Mouse (Mus musculus): ENCODE results near the gene Atrip. TPM values are rescaled to one million over a fixed set of nuclear protein-coding genes. Genes with fewer than 3 reads are reported as not detected.

Gene Atrip
- polyA plus RNA-seq, 1 experiment from 2014 or later: 27.2 TPM

DNA sequence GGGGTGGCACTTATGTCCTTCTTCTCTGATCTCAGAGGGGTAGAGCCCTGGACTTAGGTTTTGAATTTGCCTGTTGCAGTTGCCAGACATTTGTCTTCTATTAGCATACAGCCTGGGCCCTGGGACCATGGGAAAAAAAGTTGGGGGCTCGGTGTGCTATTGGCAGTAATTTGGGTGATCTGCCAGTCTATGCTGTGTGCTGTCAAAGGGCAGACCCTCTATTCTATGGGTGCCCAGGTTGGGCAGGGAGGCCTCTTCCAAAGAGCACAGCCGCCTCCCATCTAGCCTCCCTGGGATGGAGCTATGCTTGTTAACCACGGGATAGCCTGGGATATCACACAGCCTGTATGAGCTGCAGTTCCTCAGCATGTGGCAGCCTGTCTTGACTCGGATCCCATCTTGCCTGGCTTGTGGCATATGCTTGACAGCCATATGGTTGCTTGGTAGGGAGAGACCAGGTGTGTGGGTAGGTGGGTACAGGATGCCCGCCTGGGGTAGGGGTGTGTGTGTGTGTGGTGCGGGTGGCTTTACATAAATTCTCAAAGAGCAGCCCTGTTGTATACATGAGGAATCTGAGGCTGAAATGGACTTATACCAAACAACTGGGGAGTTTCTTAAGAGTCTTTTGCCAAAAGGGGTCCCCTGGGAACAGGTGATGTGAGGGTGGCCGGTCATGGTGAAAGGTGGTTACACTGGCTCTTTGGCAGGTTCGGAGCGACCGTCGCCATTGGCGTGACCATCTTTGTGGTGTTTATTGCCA is 18.5 kb downstream of the Atrip start:
- H3K27me3 ChIP-seq (ENCODE audit: control insufficient read depth, insufficient read depth, low read length): no peaks in the 10 kb centered on the region
- DNase-seq (ENCODE audit: low spot score): no peak
- no peak overlapping the region for H3K27ac ChIP-seq (replicated peaks; ENCODE audit: low read depth, low read length)
- ATAC-seq (replicated peaks; ENCODE audit: insufficient number of reproducible peaks, low FRiP score, low TSS enrichment, low read depth): no peak
- H3K4me2 ChIP-seq (ENCODE audit: low read depth, low read length): peak overlapping the region; percentile 32
- no peak overlapping the region for H3K4me3 ChIP-seq (ENCODE audit: low read depth, low read length)
- H3K36me3 ChIP-seq (replicated peaks; ENCODE audit: control insufficient read depth, insufficient read depth, low read depth, low read length): peaks cover 6% of the 10 kb centered on the region
- no peaks in the 10 kb centered on the region for H3K9me3 ChIP-seq (replicated peaks; ENCODE audit: control insufficient read depth, low read length)
- WGBS: 91% methylated on average over 12 of the region's 12 CpGs
- H3K4me1 ChIP-seq (ENCODE audit: control insufficient read depth, insufficient read depth, low read length): peaks cover 3% of the 10 kb centered on the region; the same call in 1 of the 2 replicates
- H3K9ac ChIP-seq (replicated peaks; ENCODE audit: low read length): peak overlapping the region; percentile 23; the same call in 1 of the 2 replicates

DNA sequence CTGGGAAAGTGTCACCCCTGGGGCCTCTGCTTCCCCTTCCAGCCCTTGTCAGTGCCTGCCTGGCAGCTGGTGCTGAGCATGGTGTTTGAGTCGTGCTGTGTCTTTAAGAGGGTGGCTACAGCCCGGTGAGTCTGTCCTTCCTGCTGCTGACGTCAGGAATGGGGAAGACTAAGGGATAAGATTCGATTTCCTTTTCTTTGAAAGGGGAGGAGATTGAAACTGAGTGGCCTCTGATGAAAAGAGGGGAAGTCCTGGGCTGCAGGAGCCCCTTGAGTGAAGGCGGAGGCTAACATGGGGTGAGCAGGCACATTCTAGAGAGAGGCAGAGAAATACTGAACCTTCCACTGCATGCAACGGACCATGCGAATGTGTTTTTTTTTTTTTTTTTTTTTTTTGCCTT is 19.2 kb downstream of the Atrip start:
- Histone ChIP-seq H3K9ac (replicated peaks; ENCODE audit: low read length) (peak overlapping the region; percentile 37), H3K4me3 (ENCODE audit: low read depth, low read length) (no peak overlapping the region), H3K27me3 (ENCODE audit: control insufficient read depth, insufficient read depth, low read length) (no peaks in the 10 kb centered on the region), H3K36me3 (replicated peaks; ENCODE audit: control insufficient read depth, insufficient read depth, low read depth, low read length) (peaks cover 6% of the 10 kb centered on the region), H3K4me2 (ENCODE audit: low read depth, low read length) (peak overlapping the region; percentile 32), H3K4me1 (ENCODE audit: control insufficient read depth, insufficient read depth, low read length) (peaks cover 3% of the 10 kb centered on the region; the same call in 1 of the 2 replicates), H3K27ac (replicated peaks; ENCODE audit: low read depth, low read length) (no peak overlapping the region), H3K9me3 (replicated peaks; ENCODE audit: control insufficient read depth, low read length) (no peaks in the 10 kb centered on the region)
- ATAC-seq (replicated peaks; ENCODE audit: insufficient number of reproducible peaks, low FRiP score, low TSS enrichment, low read depth): peak; percentile 66
- DNase-seq (ENCODE audit: low spot score): peak; percentile 73
- WGBS: 11% methylated on average over 7 of the region's 7 CpGs

DNA sequence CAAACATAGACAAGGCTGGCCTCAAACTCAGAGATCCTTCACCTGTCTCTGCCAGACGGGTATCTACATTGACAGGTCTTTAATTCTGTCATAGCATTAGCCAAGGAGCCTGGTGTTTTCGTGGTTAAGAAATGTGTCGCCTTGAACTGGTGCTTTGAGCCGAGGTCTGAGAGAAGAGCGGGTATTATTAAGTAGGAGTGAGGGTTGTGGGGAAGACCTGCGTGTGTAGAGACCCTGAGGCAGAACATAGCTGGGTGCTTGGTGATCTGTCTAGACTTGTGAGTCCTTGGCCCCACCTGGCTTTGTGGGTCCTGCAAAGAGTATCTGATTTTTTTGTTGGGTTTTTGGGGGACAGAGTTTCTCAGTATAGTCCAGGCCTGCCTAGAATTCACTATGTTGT is 20.1 kb downstream of the Atrip start:
- no peak overlapping the region for H3K4me2 ChIP-seq (ENCODE audit: low read depth, low read length)
- H3K27me3 ChIP-seq (ENCODE audit: control insufficient read depth, insufficient read depth, low read length): no peaks in the 10 kb centered on the region
- H3K9me3 ChIP-seq (replicated peaks; ENCODE audit: control insufficient read depth, low read length): no peaks in the 10 kb centered on the region
- WGBS: 76% methylated on average over 6 of the region's 6 CpGs
- H3K27ac ChIP-seq (replicated peaks; ENCODE audit: low read depth, low read length): no peak overlapping the region
- no peak overlapping the region; the same call in 1 of the 2 replicates for H3K9ac ChIP-seq (replicated peaks; ENCODE audit: low read length)
- H3K4me3 ChIP-seq (ENCODE audit: low read depth, low read length): no peak overlapping the region
- H3K4me1 ChIP-seq (ENCODE audit: control insufficient read depth, insufficient read depth, low read length): peaks cover 3% of the 10 kb centered on the region; the same call in 1 of the 2 replicates
- ATAC-seq (replicated peaks; ENCODE audit: insufficient number of reproducible peaks, low FRiP score, low TSS enrichment, low read depth) (no peak), DNase-seq (ENCODE audit: low spot score) (no peak)
- peaks cover 6% of the 10 kb centered on the region for H3K36me3 ChIP-seq (replicated peaks; ENCODE audit: control insufficient read depth, insufficient read depth, low read depth, low read length)

DNA sequence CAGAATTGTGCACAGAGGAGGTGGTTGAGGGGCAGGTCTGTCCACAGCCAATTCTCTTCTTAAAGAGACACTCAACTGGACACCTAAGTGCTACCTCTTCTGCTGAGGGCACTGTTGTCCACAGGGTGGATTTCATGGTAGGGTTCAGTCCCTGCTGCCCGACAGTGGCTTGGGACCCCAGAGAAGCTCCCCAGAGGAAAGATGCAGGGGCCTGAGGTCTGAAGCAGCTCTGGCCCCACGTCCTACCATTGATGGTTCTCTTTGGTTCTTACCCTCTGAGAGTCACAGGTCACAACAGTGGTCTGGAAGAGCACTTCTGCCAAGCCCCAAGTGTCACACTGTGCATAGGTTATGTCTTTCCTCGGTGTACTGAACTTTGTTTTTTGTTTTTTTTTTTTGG is 20.6 kb downstream of the Atrip start:
- no peak for ATAC-seq (replicated peaks; ENCODE audit: insufficient number of reproducible peaks, low FRiP score, low TSS enrichment, low read depth)
- no peak overlapping the region for H3K9ac ChIP-seq (replicated peaks; ENCODE audit: low read length)
- 78% methylated on average over 3 of the region's 3 CpGs for WGBS

DNA sequence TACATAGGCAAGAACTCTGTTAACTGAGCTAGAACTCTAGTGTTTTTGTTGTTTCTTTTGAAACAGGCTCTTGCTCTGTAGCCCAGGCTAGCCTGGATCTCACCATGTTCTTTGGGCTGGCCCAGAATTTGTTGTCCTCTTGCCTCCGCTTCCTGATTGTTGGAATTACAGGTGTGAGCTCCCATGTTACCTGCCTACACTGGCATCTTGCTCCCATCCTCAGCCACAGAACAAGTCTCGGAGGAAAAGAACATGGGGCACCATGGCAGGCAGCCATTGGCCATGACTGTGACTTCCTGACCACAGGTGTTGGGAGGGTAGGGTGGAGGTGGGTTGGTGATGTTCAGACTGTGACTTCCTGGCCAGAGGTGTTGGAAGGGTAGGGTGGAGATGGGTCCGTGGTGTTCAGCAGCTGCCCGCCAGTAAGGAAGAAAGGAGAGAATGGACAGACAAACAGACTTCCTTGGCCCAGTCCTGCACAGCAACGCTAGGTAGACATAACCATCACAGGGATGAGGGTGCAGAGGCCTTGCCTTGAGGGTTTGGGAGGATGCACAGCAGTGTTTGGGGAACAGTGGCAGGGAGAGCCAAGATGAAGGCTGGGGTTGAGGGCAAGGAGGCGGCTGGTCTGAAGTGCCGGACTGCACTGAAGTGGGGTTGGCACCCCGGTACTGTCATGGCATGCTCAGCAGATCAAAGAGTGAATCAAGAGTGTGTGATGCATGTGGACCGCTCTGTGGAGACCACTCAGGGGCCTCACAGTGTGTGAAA is 21.2 kb downstream of the Atrip start:
- 90% methylated on average over 9 of the region's 9 CpGs for WGBS

More for the DNA sequence above, 20.6 kb downstream of the Atrip start:
- Histone ChIP-seq H3K4me1 (ENCODE audit: control insufficient read depth, insufficient read depth, low read length) (peaks cover 3% of the 10 kb centered on the region; the same call in 1 of the 2 replicates), H3K4me3 (ENCODE audit: low read depth, low read length) (no peak overlapping the region), H3K9me3 (replicated peaks; ENCODE audit: control insufficient read depth, low read length) (no peaks in the 10 kb centered on the region), H3K27ac (replicated peaks; ENCODE audit: low read depth, low read length) (no peak overlapping the region), H3K27me3 (ENCODE audit: control insufficient read depth, insufficient read depth, low read length) (no peaks in the 10 kb centered on the region), H3K36me3 (replicated peaks; ENCODE audit: control insufficient read depth, insufficient read depth, low read depth, low read length) (peaks cover 6% of the 10 kb centered on the region), H3K4me2 (ENCODE audit: low read depth, low read length) (no peak overlapping the region)
- no peak for DNase-seq (ENCODE audit: low spot score)

DNA sequence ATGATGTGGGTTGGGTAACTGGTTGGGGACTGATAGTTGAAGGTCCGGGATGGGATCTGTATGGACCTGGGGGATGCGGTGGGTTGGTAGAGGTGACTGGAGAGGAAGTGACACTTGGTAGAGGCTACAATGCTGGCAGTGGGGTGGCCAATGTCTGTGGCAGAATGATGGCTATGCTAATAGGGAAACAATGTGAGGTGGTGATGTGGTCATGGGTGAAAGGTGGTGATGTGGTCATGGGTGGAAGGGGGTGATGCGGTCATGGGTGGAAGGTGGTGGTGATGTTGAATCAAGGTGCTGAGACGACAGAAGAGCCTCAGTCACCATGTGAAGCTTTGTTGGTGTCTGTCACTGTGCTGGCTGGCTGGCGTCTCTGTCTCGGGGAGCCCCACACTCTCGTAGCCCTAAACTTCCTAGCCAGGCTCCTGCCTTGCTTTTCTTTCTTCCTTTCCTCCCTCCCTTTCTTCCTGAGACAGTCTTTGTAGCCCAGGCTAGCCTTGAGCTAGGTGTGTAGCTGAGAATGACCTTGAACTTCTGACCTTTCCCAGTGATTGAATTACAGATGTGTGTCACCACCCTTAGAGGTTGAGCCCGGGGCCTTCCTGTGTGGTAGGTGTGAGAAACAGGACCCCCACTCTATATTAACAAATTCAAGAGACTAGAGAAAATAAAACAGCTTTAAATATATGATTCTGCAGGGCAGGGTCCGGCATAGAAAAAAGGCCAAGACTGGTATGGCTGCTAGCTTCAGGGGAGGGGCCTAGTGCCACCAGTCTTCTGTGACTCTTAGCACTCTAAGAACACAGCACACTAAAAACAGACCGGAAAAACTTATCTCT is 22.1 kb downstream of the Atrip start:
- ATAC-seq (replicated peaks; ENCODE audit: insufficient number of reproducible peaks, low FRiP score, low TSS enrichment, low read depth) (no peak), DNase-seq (ENCODE audit: low spot score) (no peak)
- no peaks in the 10 kb centered on the region for H3K36me3 ChIP-seq (replicated peaks; ENCODE audit: control insufficient read depth, insufficient read depth, low read depth, low read length)
- WGBS: 83% methylated on average over 10 of the region's 10 CpGs
- no peak overlapping the region for H3K4me2 ChIP-seq (ENCODE audit: low read depth, low read length)
- H3K4me1 ChIP-seq (ENCODE audit: control insufficient read depth, insufficient read depth, low read length): peaks cover 3% of the 10 kb centered on the region; the same call in 1 of the 2 replicates
- H3K4me3 ChIP-seq (ENCODE audit: low read depth, low read length): no peak overlapping the region
- no peaks in the 10 kb centered on the region for H3K27me3 ChIP-seq (ENCODE audit: control insufficient read depth, insufficient read depth, low read length)
- no peak overlapping the region for H3K27ac ChIP-seq (replicated peaks; ENCODE audit: low read depth, low read length)
- H3K9ac ChIP-seq (replicated peaks; ENCODE audit: low read length): no peak overlapping the region
- H3K9me3 ChIP-seq (replicated peaks; ENCODE audit: control insufficient read depth, low read length): no peaks in the 10 kb centered on the region

More for the DNA sequence above, 21.2 kb downstream of the Atrip start:
- no peak overlapping the region for H3K9ac ChIP-seq (replicated peaks; ENCODE audit: low read length)
- DNase-seq (ENCODE audit: low spot score): no peak
- H3K27ac ChIP-seq (replicated peaks; ENCODE audit: low read depth, low read length): no peak overlapping the region
- no peaks in the 10 kb centered on the region for H3K27me3 ChIP-seq (ENCODE audit: control insufficient read depth, insufficient read depth, low read length)
- ATAC-seq (replicated peaks; ENCODE audit: insufficient number of reproducible peaks, low FRiP score, low TSS enrichment, low read depth): no peak
- H3K36me3 ChIP-seq (replicated peaks; ENCODE audit: control insufficient read depth, insufficient read depth, low read depth, low read length): peaks cover 4% of the 10 kb centered on the region
- no peaks in the 10 kb centered on the region for H3K9me3 ChIP-seq (replicated peaks; ENCODE audit: control insufficient read depth, low read length)
- peaks cover 3% of the 10 kb centered on the region; the same call in 1 of the 2 replicates for H3K4me1 ChIP-seq (ENCODE audit: control insufficient read depth, insufficient read depth, low read length)
- H3K4me2 ChIP-seq (ENCODE audit: low read depth, low read length): no peak overlapping the region
- H3K4me3 ChIP-seq (ENCODE audit: low read depth, low read length): no peak overlapping the region

DNA sequence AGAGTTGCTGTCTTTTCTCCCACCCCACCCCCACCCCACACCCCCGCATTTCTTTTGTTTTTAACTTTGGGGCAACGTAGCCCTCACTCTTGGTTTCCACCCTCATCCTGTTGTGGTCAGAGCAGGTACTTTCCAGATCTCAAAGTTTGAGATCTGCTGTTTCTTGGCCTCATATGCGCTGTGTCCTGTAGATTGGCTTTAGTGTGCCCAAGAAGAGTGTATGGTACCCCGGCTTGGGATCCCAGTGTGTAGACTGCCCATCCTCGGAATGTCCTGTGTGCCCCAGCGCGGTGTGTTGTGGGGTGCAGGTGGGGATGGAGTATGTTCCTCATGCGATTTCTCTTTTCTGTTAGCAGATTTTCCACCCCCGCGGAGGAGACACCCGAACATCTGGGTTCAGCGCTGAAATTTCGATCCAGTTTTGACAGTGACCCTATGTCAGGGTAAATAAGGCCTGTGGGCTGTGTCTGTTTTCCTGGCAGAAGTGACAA is 22.9 kb downstream of the Atrip start:
- Histone ChIP-seq H3K4me3 (ENCODE audit: low read depth, low read length) (no peak overlapping the region), H3K4me2 (ENCODE audit: low read depth, low read length) (no peak overlapping the region), H3K36me3 (replicated peaks; ENCODE audit: control insufficient read depth, insufficient read depth, low read depth, low read length) (no peaks in the 10 kb centered on the region), H3K27me3 (ENCODE audit: control insufficient read depth, insufficient read depth, low read length) (no peaks in the 10 kb centered on the region), H3K4me1 (ENCODE audit: control insufficient read depth, insufficient read depth, low read length) (peaks cover 3% of the 10 kb centered on the region; the same call in 1 of the 2 replicates), H3K9me3 (replicated peaks; ENCODE audit: control insufficient read depth, low read length) (no peaks in the 10 kb centered on the region), H3K27ac (replicated peaks; ENCODE audit: low read depth, low read length) (no peak overlapping the region), H3K9ac (replicated peaks; ENCODE audit: low read length) (no peak overlapping the region)
- ATAC-seq (replicated peaks; ENCODE audit: insufficient number of reproducible peaks, low FRiP score, low TSS enrichment, low read depth): no peak
- WGBS: 89% methylated on average over 13 of the region's 13 CpGs
- no peak for DNase-seq (ENCODE audit: low spot score)

All from embryonic facial prominence, embryonic 11.5 days (tissue).